Mouse (Mus musculus) liver, embryonic 14.5 days (tissue): ENCODE results near the gene C87436. TPM values are rescaled to one million over a fixed set of nuclear protein-coding genes. Genes with fewer than 3 reads are reported as not detected.

Experiments used
- ATAC-seq: fragments of 200-750 bp; cut with Nextera tagmentation; 2 replicates; pipeline ENCODE4 v1.8.0; 2017; ENCODE audit warnings: moderate number of reproducible peaks, mild to moderate bottlenecking, moderate library complexity; ENCODE audit not compliant: insufficient read depth
- DNase-seq, 3 experiments: peaks; one replicate each; pipeline ENCODE4 v3.0.0-alpha.2; 2012 to 2013; ENCODE audit warnings: low read depth in 3 of 3, low spot score in 3 of 3
- H3K27ac ChIP-seq: fragments of 300-500 bp; sonication (generic); 2 replicates; pipeline ENCODE4 v1.5.1; 2014; ENCODE audit warnings: moderate library complexity, mild to moderate bottlenecking, control low read depth, inconsistent platforms
- H3K27me3 ChIP-seq: fragments of 300-500 bp; sonication (generic); 2 replicates; pipeline ENCODE4 v1.6.1; 2014; ENCODE audit warnings: mild to moderate bottlenecking, low read length, moderate library complexity; ENCODE audit not compliant: control insufficient read depth, insufficient read depth
- H3K36me3 ChIP-seq: fragments of 300-500 bp; sonication (generic); replicated peaks from 2 replicates; pipeline ENCODE4 v1.6.1; 2014; ENCODE audit warnings: low read depth; ENCODE audit not compliant: control insufficient read depth, insufficient read depth
- H3K4me1 ChIP-seq, 2 experiments: fragments of 200-500 bp in 1 of 2; fragments of 300-500 bp in 1 of 2; sonication (generic) in 1 of 2; replicated peaks; 2 replicates each; pipeline ENCODE4 v1.6.1; 2012 to 2014; ENCODE audit warnings: antibody characterized with exemption in 1 of 2, inconsistent platforms in 1 of 2, low read length in 1 of 2; ENCODE audit not compliant: control insufficient read depth in 2 of 2, insufficient read depth in 2 of 2
- H3K4me2 ChIP-seq: fragments of 300-500 bp; sonication (generic); 2 replicates; pipeline ENCODE4 v1.6.1; 2014; ENCODE audit warnings: low read depth, mild to moderate bottlenecking, control low read depth, moderate library complexity
- H3K4me3 ChIP-seq, 2 experiments: fragments of 200-500 bp in 1 of 2; fragments of 300-500 bp in 1 of 2; sonication (generic) in 1 of 2; 2 replicates each; pipeline ENCODE4 v1.5.1; 2012 to 2014; ENCODE audit warnings: low read depth in 2 of 2, low read length in 2 of 2, mild to moderate bottlenecking in 2 of 2, control low read depth in 1 of 2, inconsistent platforms in 1 of 2, moderate library complexity in 1 of 2; ENCODE audit not compliant: insufficient read depth in 1 of 2
- H3K9ac ChIP-seq: fragments of 300-500 bp; sonication (generic); replicated peaks from 2 replicates; pipeline ENCODE4 v1.6.1; 2014; ENCODE audit warnings: mild to moderate bottlenecking, control low read depth, moderate library complexity
- H3K9me3 ChIP-seq: fragments of 300-500 bp; sonication (generic); 2 replicates; pipeline ENCODE4 v1.6.1; 2016; ENCODE audit warnings: low read length, mixed read lengths; ENCODE audit not compliant: control insufficient read depth
- CTCF ChIP-seq: IDR thresholded peaks from 2 replicates; pipeline ENCODE4 v1.5.1; 2016; ENCODE audit warnings: antibody characterized with exemption, low read depth, control low read depth
- EP300 ChIP-seq: IDR thresholded peaks from 2 replicates; pipeline ENCODE4 v1.6.1; 2016; ENCODE audit warnings: antibody characterized with exemption, low read depth
- WGBS: fragments of 180-500 bp; shearing (Covaris S2); extraction: QIAGEN DNeasy Blood & Tissue Kit; methylation state at CpG from one replicate; pipeline ENCODE4 v1.1.7; 2014; ENCODE audit not compliant: insufficient replicate concordance; 5-methylcytosine and 5-hydroxymethylcytosine counted together
- polyA plus RNA-seq, 2 experiments: library from polyadenylated mRNA; depleted of rRNA in 1 of 2; stranded (reverse) in 1 of 2; unstranded in 1 of 2; fragments of >200 nt; fragmentation: Nextera tagmentation in 1 of 2; extraction: Ambion mirVana in 1 of 2; gene quantifications; 2 replicates each; pipeline versions ENCODE4 v1.2.1 to v1.2.3; 2012 to 2014

C87436 gene
- polyA plus RNA-seq, 2 experiments = 6.2 to 10.5 TPM

DNA sequence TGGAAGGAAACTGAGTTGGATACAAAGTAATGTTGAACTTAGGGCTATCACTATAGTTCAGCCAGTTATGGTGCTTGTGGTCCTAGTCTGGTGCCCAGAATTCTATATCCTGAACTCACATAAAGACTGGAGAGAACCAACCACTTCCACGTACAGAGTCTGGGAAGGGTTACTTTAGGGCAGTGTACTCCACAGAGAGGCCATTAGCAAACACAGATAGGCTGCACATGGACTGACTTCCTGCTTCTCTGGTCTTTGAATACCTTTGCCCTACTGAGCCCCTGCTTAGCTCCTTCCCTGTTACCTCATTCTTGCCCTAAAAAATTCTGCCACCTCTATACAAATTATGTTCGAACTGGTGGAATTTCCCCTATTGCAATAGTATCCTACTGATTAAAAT, 38.2 kb upstream of the C87436 start:
- WGBS = 48% methylated on average over 2 of the region's 2 CpGs
- H3K27me3 ChIP-seq = no peaks in the 10 kb centered on the region; the same call in 1 of the 2 replicates
- ATAC-seq = no peak

DNA sequence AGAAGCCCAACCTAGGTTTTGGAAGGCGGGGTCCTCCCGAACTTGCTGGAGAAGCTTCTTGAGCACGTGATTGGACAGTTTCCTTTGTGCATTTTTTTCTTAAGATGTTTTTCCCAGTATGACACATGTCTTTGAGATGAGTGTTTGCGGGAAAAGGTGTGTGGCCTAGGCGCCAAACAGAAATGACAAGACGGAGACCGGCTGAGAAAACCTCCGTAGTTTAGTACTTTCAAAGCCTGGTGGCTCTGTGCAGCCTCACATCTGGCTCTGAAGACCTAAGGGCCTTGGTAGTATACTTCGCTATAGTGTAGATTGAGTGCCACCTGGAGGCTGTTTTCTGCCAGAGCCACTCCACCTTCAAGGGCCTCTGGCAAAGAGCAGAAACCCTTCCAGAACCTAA, 37.2 kb upstream of the C87436 start:
- peak; percentile 58 to 68 (median 68) for DNase-seq
- no peaks in the 10 kb centered on the region for H3K36me3 ChIP-seq
- peaks cover 14 to 23% of the 10 kb centered on the region in 2 experiments for H3K4me1 ChIP-seq
- 0 out of 2 replicates have a peak, but pooled peaks have one; percentile 17 for ATAC-seq
- H3K4me2 ChIP-seq = peak overlapping the region; percentile 53
- WGBS = 5% methylated on average over 9 of the region's 9 CpGs
- H3K27me3 ChIP-seq = no peaks in the 10 kb centered on the region; the same call in 1 of the 2 replicates
- no peak overlapping the region for H3K9ac ChIP-seq
- peak overlapping the region; percentile 13 to 24; a peak in 3 of 4 replicates for H3K4me3 ChIP-seq
- TF ChIP-seq CTCF (peak; percentile 81), EP300 (no peak)
- H3K9me3 ChIP-seq = no peaks in the 10 kb centered on the region
- no peak overlapping the region for H3K27ac ChIP-seq

More for the DNA sequence above, 38.2 kb upstream of the C87436 start:
- Histone ChIP-seq H3K9me3 (no peaks in the 10 kb centered on the region), H3K4me2 (no peak overlapping the region), H3K4me3 (no peak overlapping the region), H3K27ac (no peak overlapping the region), H3K4me1 (peaks cover 16 to 20% of the 10 kb centered on the region in 2 experiments), H3K9ac (no peak overlapping the region), H3K36me3 (no peaks in the 10 kb centered on the region)
- TF ChIP-seq CTCF = no peak
- no peak for TF ChIP-seq EP300
- no peak for DNase-seq

- ATAC-seq (no peak), DNase-seq (no peak)
- no peak overlapping the region for H3K27ac ChIP-seq
- H3K9me3 ChIP-seq = no peaks in the 10 kb centered on the region
- H3K4me3 ChIP-seq = peak overlapping the region; percentile 45 to 92
- WGBS = 27% methylated on average over 12 of the region's 12 CpGs
- no peaks in the 10 kb centered on the region; the same call in 1 of the 2 replicates for H3K36me3 ChIP-seq
- no peak for TF ChIP-seq CTCF
- TF ChIP-seq EP300 = no peak
- H3K27me3 ChIP-seq = no peaks in the 10 kb centered on the region; the same call in 1 of the 2 replicates
- peak overlapping the region; percentile 49 for H3K9ac ChIP-seq
- H3K4me2 ChIP-seq = peak overlapping the region; percentile 96
- H3K4me1 ChIP-seq = peaks cover 5 to 17% of the 10 kb centered on the region in 2 experiments; a peak in 3 of 4 replicates
These were observed 35.2 kb upstream of the C87436 start for GRCm38 (mm10) chr6:86402681-86403607.

DNA sequence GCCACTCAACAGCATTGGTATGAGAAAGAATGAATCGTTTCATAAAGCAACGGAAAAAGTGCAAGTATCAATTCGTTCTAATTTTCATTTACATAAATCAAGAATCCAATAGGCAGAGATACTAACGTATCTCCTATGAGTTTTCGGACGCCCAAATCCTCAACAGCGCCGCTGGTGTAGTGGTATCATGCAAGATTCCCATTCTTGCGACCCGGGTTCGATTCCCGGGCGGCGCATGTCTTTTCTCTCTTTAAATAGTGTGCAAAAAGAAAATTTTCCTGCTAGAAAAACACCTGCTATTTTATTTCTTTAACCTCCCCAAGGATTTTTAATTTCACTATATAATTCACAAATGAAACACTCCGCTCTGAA, 34.5 kb upstream of the C87436 start:
- ATAC-seq = peak; percentile 75
- TF ChIP-seq CTCF (no peak), EP300 (no peak)
- DNase-seq = peak; percentile 70 to 74 (median 73)
- WGBS = under 1% methylated on average over 15 of the region's 15 CpGs
- Histone ChIP-seq H3K9ac (peak overlapping the region; percentile 89), H3K4me3 (peak overlapping the region; percentile 88 to 92), H3K36me3 (no peaks in the 10 kb centered on the region; the same call in 1 of the 2 replicates), H3K4me2 (peak overlapping the region; percentile 96), H3K27me3 (no peaks in the 10 kb centered on the region; the same call in 1 of the 2 replicates), H3K4me1 (peaks cover 4 to 17% of the 10 kb centered on the region in 2 experiments; a peak in 3 of 4 replicates), H3K9me3 (no peaks in the 10 kb centered on the region), H3K27ac (peak overlapping the region; percentile 75)
